Mouse (Mus musculus): ENCODE data around the gene Cc2d1a. TPM values are rescaled to one million over a fixed set of nuclear protein-coding genes. Genes with fewer than 3 reads are reported as not detected.

Cc2d1a gene
- polyA plus RNA-seq, 1 experiment = 21.2 TPM

GRCm38 (mm10) chr8:84137848-84138247 is 9.9 kb downstream of the Cc2d1a start:
- TF ChIP-seq GATA1 (IDR thresholded peaks at IDR 0.05; ENCODE audit: low read length) = no peak

DNA sequence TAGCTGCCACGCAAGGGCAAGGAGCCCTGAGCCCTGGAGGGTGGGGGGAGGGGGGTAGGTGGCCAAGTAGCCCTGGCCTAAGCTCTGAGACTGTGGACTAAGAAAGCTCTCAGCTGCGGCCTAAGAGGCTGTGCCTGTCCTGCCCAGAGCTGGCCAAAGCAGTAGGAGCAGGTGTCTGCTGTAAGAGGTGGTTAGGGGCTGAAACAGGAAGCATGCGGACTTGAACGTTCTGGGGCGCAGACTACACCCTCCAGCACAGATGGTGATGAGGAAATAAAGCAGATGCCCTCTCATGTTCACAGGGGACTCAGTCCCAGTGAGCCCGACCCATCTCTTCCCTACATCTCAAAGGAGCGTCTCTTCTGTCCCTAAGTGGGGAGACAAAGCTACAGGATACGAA is 15.5 kb downstream of the Cc2d1a start:
- no peak for TF ChIP-seq GATA1 (IDR thresholded peaks at IDR 0.05; ENCODE audit: low read length)

GRCm38 (mm10) chr8:84130806-84131205 is 16.9 kb downstream of the Cc2d1a start:
- TF ChIP-seq GATA1 (IDR thresholded peaks at IDR 0.05; ENCODE audit: low read length) = no peak

DNA sequence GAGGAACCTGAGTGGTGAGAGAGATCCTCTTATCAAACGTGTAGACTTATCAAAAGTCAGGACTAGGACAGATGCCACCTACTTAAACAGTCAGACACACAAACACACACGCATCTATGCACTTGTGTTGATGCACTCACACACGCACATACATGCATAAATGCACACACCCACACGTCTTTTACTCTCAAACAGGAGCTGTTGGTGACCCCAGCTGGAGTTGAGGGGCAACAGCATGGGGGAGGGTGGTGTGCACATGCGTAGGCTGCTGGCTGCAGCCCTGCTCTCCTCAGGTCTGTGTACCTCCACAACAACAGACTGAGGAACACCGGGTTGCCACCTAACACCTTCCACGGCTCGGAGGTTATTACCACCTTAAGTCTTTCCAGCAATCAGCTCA is 19.5 kb downstream of the Cc2d1a start:
- TF ChIP-seq GATA1 (IDR thresholded peaks at IDR 0.05; ENCODE audit: low read length) = no peak

DNA sequence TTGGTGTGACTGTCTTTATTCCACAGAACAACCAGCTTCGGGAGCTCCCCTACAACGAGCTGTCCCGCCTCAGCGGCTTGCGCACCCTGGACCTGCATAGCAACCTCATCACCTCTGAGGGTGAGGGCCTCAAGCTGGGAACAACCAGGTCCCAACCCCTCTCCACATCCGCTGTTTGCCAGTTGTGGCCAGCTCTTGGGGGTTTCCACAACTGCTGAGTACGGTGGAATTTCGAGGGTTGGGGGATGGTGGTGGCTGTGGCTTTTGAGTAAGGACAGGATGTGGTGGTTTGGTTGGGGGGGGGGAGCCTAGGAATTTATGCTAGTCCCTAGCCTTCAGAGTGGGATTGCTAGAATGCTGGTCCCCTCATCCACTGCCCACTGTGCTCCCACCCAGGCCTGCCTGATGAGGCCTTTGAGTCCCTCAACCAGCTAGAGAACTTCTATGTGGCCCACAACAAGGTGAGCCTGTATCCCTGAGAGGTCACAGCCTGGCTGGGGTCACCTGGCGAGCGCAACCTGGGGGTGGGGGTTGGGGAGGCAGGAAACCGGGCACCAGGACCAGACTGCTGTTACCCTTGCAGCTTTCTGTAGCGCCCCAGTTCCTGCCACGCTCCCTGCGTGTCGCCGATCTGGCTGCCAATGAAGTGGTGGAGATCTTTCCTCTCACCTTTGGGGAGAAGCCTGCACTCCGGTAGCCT is 20.4 kb downstream of the Cc2d1a start:
- TF ChIP-seq GATA1 (IDR thresholded peaks at IDR 0.05; ENCODE audit: low read length) = no peak

- TF ChIP-seq GATA1 (IDR thresholded peaks at IDR 0.05; ENCODE audit: low read length) = no peak
Measured at GRCm38 (mm10) chr8:84126742-84127141, 21.0 kb downstream of the Cc2d1a start.

DNA sequence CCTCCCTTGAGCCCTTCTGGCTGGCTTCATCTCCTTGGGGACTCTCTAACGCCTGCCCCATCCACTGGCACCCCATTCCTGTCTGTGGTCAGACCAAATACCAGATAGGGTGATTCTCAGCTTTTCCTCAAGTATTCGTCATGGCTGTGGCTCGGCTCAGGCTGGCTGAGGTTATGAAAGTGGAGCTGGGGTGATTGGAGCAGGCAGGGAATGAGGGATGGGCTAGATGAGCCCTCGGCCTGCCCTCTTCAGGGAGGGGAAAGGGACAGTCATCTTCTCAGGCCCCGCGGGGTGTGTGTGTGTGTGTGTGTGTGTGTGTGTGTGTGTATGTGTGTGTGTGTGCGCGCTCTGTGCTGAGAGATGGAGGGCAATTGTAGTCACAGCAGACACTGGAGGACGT is 22.1 kb downstream of the Cc2d1a start, which contains the start of gene Podnl1:
Gene Podnl1 (plus strand): TSS at position 334 of the 400 bp plus-strand sequence.
- no peak for TF ChIP-seq GATA1 (IDR thresholded peaks at IDR 0.05; ENCODE audit: low read length)

DNA sequence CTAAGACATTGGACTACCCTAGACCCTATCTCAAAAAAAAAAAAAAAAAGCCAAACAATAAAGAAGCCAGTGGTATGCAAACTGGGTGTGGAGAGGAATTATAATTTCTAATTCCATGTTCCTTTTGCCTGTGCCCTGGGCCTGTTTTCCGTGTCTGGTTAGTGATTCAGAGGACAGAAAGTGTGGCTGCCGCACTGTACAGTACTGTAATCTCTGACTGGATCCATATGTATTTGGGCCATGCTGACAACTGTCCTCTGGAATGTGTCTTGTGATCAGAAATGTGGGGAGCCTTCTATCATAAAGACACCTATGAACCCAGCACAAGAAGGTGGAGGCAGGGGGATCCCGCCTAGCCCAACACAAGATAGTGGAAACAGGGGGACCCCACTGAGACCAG is 25.6 kb downstream of the Cc2d1a start:
- TF ChIP-seq GATA1 (IDR thresholded peaks at IDR 0.05; ENCODE audit: low read length) = no peak

GRCm38 (mm10) chr8:84115646-84116045 is 32.1 kb downstream of the Cc2d1a start:
- TF ChIP-seq GATA1 (IDR thresholded peaks at IDR 0.05; ENCODE audit: low read length) = no peak

DNA sequence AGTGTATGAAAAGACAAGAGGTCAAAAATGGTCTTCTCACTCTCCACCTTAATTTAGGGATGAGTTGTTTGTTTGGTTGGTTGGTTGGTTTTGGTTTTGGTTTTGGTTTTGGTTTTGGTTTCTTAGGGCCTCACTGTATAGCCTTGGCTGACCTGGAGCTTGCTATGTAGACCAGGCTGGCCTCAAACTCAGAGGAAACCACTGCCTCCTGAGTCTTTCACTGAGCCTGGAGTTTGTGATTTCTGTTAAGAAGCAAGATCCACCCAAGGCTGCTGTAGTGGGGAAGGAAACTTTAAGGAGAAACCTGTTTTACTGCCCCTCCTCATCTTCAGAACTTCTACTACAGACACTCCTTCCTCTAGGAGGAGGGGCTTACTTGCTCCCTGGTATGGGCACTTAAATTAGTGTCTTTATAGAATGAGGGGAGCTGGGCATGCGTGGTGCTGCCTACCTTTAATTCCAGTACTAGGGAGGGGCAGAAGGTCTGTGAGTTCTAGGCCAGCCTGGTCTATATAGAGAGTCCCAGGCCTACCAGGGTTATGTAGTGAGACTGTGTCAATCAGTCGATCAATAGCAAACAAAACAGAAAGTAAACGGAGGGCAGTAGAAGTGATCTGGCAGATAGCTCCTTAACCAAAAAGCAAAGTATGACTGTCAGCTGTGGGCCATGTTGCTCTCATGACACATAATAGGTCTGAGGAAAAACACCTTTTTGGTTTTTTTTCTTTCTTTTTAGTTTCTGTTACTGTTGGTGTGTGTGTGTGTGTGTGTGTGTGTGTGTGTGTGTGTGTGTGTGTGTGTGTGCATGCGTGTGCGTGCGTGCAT is 41.3 kb downstream of the Cc2d1a start:
- no peak for TF ChIP-seq GATA1 (IDR thresholded peaks at IDR 0.05; ENCODE audit: low read length)

GRCm38 (mm10) chr8:84105676-84106075 is 42.1 kb downstream of the Cc2d1a start:
- no peak for TF ChIP-seq GATA1 (IDR thresholded peaks at IDR 0.05; ENCODE audit: low read length)

GRCm38 (mm10) chr8:84104697-84105609 is 42.8 kb downstream of the Cc2d1a start, which contains the start of gene Dcaf15:
TSS of gene Dcaf15 (minus strand) at chr8:84104768.
- TF ChIP-seq GATA1 (IDR thresholded peaks at IDR 0.05; ENCODE audit: low read length) = no peak

GRCm38 (mm10) chr8:84104221-84104620 is 43.5 kb downstream of the Cc2d1a start:
- no peak for TF ChIP-seq GATA1 (IDR thresholded peaks at IDR 0.05; ENCODE audit: low read length)

DNA sequence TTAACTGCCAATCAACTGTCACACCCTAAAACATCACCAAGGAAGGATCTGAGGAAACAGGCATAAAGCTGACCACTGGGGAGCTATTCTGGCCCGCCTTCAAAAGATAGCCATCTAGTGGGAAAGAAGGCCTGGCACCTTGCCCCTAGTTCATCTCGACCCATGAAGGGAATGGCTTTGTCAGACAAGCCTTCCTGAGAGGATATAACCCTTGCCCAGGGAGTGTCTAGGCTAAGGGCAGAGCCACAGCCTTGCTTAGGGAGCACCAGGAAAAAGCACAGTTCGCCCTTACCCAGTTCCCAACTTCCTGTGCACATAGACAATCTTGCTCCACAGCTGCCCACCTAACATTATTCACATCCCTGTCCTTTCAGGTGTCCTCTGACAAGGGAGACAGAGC is 44.1 kb downstream of the Cc2d1a start:
- TF ChIP-seq GATA1 (IDR thresholded peaks at IDR 0.05; ENCODE audit: low read length) = no peak

- no peak for TF ChIP-seq GATA1 (IDR thresholded peaks at IDR 0.05; ENCODE audit: low read length)
Measured at GRCm38 (mm10) chr8:84101476-84102270, 46.1 kb downstream of the Cc2d1a start.
